Mouse (Mus musculus) limb, embryonic 14.5 days (tissue): ENCODE measurements at regions not wholly inside any gene's neighbourhood (a gene's known extent, or its start where the extent isn't known, plus 50 kb on each side); places are given as distances from the start of the nearest gene placed in this dataset.

ENCODE experiments used
- ATAC-seq: fragments of 200-750 bp; cut with Nextera tagmentation; 2 replicates; pipeline ENCODE4 v1.8.0; 2017; ENCODE audit warnings: low read depth, moderate number of reproducible peaks, moderate TSS enrichment; ENCODE audit not compliant: low FRiP score
- DNase-seq: peaks from one replicate; pipeline ENCODE4 v3.0.0-alpha.2; 2015; ENCODE audit warnings: low spot score
- H3K27ac ChIP-seq: fragments of 300-500 bp; sonication (generic); replicated peaks from 2 replicates; pipeline ENCODE4 v1.5.1; 2014; ENCODE audit warnings: low read depth, mild to moderate bottlenecking, low read length, moderate library complexity, mixed read lengths
- H3K27me3 ChIP-seq: fragments of 300-500 bp; sonication (generic); 2 replicates; pipeline ENCODE4 v1.6.1; 2014; ENCODE audit warnings: low read length, mixed read lengths; ENCODE audit not compliant: control insufficient read depth, insufficient read depth
- H3K36me3 ChIP-seq: fragments of 300-500 bp; sonication (generic); 2 replicates; pipeline ENCODE4 v1.6.1; 2014; ENCODE audit warnings: mild to moderate bottlenecking, low read length, moderate library complexity, mixed read lengths; ENCODE audit not compliant: control insufficient read depth, insufficient read depth
- H3K4me1 ChIP-seq: fragments of 300-500 bp; sonication (generic); 2 replicates; pipeline ENCODE4 v1.6.1; 2014; ENCODE audit warnings: antibody characterized with exemption, low read length, mixed read lengths; ENCODE audit not compliant: control insufficient read depth, insufficient read depth
- H3K4me2 ChIP-seq: fragments of 300-500 bp; sonication (generic); replicated peaks from 2 replicates; pipeline ENCODE4 v1.6.1; 2014; ENCODE audit warnings: low read depth, mild to moderate bottlenecking, low read length, moderate library complexity; ENCODE audit not compliant: severe bottlenecking
- H3K4me3 ChIP-seq: fragments of 300-500 bp; sonication (generic); replicated peaks from 2 replicates; pipeline ENCODE4 v1.5.1; 2014; ENCODE audit warnings: low read length
- H3K9ac ChIP-seq: fragments of 300-500 bp; sonication (generic); 2 replicates; pipeline ENCODE4 v1.6.1; 2014; ENCODE audit warnings: mild to moderate bottlenecking, low read depth, low read length, moderate library complexity; ENCODE audit not compliant: severe bottlenecking
- H3K9me3 ChIP-seq: fragments of 300-500 bp; sonication (generic); 2 replicates; pipeline ENCODE4 v1.6.1; 2016; ENCODE audit warnings: low read length; ENCODE audit not compliant: control insufficient read depth
- POLR2A ChIP-seq: fragments of 200-500 bp; IDR thresholded peaks from 2 replicates; pipeline ENCODE4 v1.8.0; 2012; ENCODE audit warnings: inconsistent platforms, mild to moderate bottlenecking, moderate library complexity, borderline replicate concordance; ENCODE audit not compliant: insufficient read depth, insufficient read length; ENCODE audit errors: extremely low read depth
- WGBS: fragments of 180-500 bp; shearing (Covaris S2); extraction: QIAGEN DNeasy Blood & Tissue Kit; methylation state at CpG from one replicate; pipeline ENCODE4 v1.1.7; 2014; 5-methylcytosine and 5-hydroxymethylcytosine counted together

DNA sequence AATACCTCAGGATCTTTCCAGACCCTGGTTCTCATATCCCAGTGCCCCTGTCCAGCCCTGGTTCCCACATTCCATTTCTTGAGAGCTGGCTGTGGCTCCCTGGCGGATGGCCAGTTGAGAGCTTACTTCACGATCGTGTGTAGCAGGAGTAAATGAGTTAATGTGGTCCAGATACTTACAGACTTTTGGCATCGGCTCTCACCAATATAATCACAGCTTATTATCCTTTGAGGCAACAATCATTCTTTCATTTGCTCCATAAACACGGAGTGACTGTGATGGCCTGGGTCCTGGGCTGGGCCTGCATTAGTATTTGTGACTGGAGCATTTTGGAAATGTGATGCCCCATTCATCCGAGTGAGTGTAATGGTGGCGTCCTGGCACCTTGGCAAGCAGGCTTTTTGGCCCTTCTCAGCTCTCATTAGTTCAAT, 103.5 kb downstream of the Btg1 start:
- DNase-seq (peak; percentile 60), ATAC-seq (no peak; the same call in 1 of the 2 replicates)
- H3K4me3 ChIP-seq = no peak overlapping the region
- TF ChIP-seq POLR2A = no peak
- H3K4me2 ChIP-seq = no peak overlapping the region
- H3K27ac ChIP-seq = no peak overlapping the region
- 27% methylated on average over 7 of the region's 7 CpGs for WGBS
- no peak overlapping the region for H3K9ac ChIP-seq
- no peaks in the 10 kb centered on the region for H3K36me3 ChIP-seq
- H3K4me1 ChIP-seq = peaks cover 20% of the 10 kb centered on the region
- no peaks in the 10 kb centered on the region for H3K9me3 ChIP-seq
- H3K27me3 ChIP-seq = no peaks in the 10 kb centered on the region

DNA sequence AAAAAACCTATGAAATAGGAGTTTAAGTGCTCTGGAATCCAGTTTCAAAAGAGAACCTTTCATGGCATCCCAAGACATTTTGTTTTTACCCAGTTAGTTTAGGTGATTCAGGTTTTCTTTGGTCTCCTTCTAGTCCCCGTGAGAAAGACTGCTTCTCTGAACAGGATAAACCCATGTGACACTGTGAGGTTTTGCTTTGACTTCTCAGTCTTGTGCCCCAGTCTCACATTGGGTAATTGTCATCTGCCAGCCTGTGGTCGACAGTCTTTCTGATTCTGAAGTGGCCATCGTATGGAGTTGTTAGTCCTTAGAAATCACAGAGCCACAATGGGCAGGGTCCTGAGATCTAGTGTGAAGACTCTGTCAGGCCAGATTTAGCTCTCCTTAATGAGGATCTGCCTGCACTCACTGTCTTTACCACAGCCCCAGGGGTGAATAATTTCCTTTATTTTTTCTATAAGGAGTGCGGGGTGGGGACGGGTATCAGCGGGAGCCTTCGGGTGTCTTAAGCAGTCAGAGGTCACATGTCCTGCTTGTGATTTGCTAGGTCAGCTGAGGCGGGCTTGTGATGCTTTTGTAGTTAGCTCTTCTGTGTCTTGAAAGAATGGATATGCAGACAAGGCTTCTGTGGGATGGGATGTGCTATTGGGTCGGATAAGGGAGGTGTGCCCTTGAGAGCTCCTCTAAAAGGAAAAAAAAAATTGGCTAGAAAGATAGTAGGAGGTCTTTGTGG, 104.3 kb downstream of the Btg1 start:
- Histone ChIP-seq H3K9me3 (no peaks in the 10 kb centered on the region), H3K4me3 (no peak overlapping the region), H3K27me3 (no peaks in the 10 kb centered on the region), H3K4me1 (peaks cover 20% of the 10 kb centered on the region), H3K9ac (no peak overlapping the region), H3K36me3 (no peaks in the 10 kb centered on the region), H3K27ac (no peak overlapping the region), H3K4me2 (no peak overlapping the region)
- ATAC-seq (no peak), DNase-seq (no peak)
- TF ChIP-seq POLR2A = no peak
- 66% methylated on average over 9 of the region's 9 CpGs for WGBS

- Histone ChIP-seq H3K27ac (no peak overlapping the region), H3K4me3 (no peak overlapping the region), H3K9ac (no peak overlapping the region), H3K36me3 (no peaks in the 10 kb centered on the region), H3K27me3 (no peaks in the 10 kb centered on the region), H3K4me1 (peaks cover 20% of the 10 kb centered on the region), H3K4me2 (no peak overlapping the region), H3K9me3 (no peaks in the 10 kb centered on the region)
- DNase-seq (peak; percentile 80), ATAC-seq (peak; percentile 75; the same call in 1 of the 2 replicates)
- WGBS = 15% methylated on average over 9 of the region's 9 CpGs
- TF ChIP-seq POLR2A = no peak
Measured at GRCm38 (mm10) chr10:96722491-96722890, 105.7 kb downstream of the Btg1 start.

DNA sequence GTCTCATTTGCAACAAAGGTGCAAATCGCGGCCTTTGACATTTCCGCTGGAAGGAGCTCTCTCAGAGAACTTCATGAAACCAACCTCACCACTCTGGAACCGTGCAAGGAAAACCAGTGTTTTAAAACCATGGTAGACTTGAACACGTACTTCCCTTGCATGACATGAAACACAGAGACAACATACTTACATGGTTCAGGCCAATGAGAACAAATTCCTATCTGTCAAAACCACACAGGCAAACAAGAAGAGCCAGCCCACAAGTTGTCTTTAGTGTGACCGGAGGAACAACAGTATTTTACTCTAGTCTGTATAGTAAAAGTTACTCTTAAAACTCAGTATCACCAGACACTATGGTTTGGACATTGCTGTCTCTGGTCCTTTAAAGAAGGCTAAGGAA, 106.3 kb downstream of the Btg1 start:
- ATAC-seq (no peak), DNase-seq (no peak)
- TF ChIP-seq POLR2A = no peak
- H3K9me3 ChIP-seq = no peaks in the 10 kb centered on the region
- no peaks in the 10 kb centered on the region for H3K36me3 ChIP-seq
- peaks cover 20% of the 10 kb centered on the region for H3K4me1 ChIP-seq
- no peak overlapping the region for H3K4me2 ChIP-seq
- H3K9ac ChIP-seq = no peak overlapping the region
- 93% methylated on average over 6 of the region's 6 CpGs for whole genome bisulfite sequencing
- H3K4me3 ChIP-seq = no peak overlapping the region
- H3K27me3 ChIP-seq = no peaks in the 10 kb centered on the region
- no peak overlapping the region for H3K27ac ChIP-seq

DNA sequence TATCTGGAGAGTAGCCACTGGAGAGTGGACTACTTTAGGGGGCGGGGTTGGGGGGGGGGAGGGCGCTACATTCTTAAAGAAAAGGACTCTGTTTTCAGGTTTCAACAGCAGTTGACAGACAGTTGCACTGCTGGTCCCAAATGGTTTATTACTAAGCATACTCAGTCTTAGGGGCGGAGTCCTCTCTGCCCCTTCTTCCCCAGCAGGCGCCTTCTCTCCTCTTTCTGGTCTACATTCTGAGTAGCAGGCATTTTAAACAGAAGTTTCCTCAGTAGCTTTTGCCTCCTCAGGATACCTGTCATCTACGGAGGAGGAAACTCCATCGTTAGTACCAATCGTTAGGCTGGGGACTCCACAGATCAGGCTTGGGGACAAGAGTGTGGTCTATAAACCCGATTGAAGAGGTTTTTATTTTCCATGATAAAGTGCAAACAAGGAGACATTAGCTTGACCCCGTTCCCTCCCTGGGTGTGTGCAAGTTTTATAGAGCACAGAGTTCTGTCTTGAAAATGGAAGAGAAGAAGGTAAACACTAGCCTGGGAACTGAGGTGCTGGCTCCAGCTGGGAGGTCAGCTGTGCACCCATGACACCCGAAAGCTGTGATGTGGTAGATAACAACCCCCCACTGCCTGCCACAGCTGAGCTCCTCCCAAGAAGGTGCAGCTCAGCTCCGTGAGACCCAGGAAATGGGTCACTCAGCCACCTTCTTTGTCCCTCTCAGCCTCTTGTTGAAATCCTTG, 107.8 kb downstream of the Btg1 start:
- H3K27me3 ChIP-seq = no peaks in the 10 kb centered on the region
- no peaks in the 10 kb centered on the region for H3K9me3 ChIP-seq
- no peak for DNase-seq
- H3K4me2 ChIP-seq = no peak overlapping the region
- TF ChIP-seq POLR2A = no peak
- no peaks in the 10 kb centered on the region for H3K36me3 ChIP-seq
- 29% methylated on average over 11 of the region's 11 CpGs for WGBS
- H3K27ac ChIP-seq = no peak overlapping the region
- H3K4me3 ChIP-seq = no peak overlapping the region
- ATAC-seq = no peak; the same call in 1 of the 2 replicates
- H3K9ac ChIP-seq = no peak overlapping the region
- H3K4me1 ChIP-seq = peaks cover 20% of the 10 kb centered on the region
